Mouse (Mus musculus): ENCODE results near the gene Cd59b. TPM values are rescaled to one million over a fixed set of nuclear protein-coding genes. Genes with fewer than 3 reads are reported as not detected.

Cd59b gene
- polyA plus RNA-seq, 1 experiment from 2014 or later: 5.3 TPM

DNA sequence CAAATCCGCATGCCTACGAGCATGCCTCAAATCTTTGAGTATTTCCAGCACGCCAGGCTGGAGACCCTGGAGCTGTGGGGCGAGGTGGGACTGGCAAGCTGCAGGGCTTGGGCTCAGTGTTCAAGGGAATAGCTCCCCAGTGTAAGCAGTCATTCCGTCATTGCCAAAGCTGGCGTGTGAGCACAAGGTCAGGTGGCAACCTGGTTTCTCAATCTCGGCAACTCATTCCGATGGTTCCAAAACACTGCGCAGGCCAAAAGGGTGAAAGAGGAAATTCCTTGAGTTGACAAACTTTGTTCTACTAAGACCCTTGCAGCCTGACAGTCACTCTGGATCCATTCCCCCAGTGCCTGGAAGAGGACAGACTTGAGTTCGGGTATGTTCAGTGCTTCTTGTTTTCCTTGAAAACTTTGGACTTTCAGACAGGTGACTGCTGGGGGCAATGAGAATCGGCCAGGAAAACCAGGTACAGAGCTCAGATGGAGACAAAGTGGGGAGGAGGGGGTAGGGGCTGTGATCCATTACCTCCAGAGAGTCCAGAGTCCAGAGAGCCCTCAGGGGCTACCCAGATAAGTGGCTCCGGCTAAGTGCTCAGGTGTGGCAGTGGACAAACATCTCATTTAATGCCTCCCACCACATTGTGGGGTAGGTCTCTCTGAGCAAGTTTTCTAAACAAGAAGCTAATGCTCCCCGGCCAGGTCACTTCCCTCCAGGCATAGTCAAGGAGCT, 59.3 kb downstream of the Cd59b start:
- no peaks in the 10 kb centered on the region for H3K9me3 ChIP-seq (ENCODE audit: control insufficient read depth, low read length)
- no peaks in the 10 kb centered on the region for H3K36me3 ChIP-seq (ENCODE audit: control insufficient read depth, insufficient read depth, low read length)
- no peak overlapping the region for H3K4me2 ChIP-seq (ENCODE audit: low read depth, low read length)
- WGBS: 79% methylated on average over 13 of the region's 13 CpGs
- H3K27me3 ChIP-seq (replicated peaks; ENCODE audit: control insufficient read depth, insufficient read depth, low read length): no peaks in the 10 kb centered on the region
- no peaks in the 10 kb centered on the region for H3K4me1 ChIP-seq (ENCODE audit: control insufficient read depth, insufficient read depth, low read length)
- H3K27ac ChIP-seq (replicated peaks; ENCODE audit: low read depth, low read length): no peak overlapping the region
- ATAC-seq (ENCODE audit: low read depth): no peak
- DNase-seq (ENCODE audit: low spot score): no peak
- H3K4me3 ChIP-seq (ENCODE audit: low read depth, low read length): no peak overlapping the region
- no peak overlapping the region for H3K9ac ChIP-seq (ENCODE audit: low read depth, low read length)

DNA sequence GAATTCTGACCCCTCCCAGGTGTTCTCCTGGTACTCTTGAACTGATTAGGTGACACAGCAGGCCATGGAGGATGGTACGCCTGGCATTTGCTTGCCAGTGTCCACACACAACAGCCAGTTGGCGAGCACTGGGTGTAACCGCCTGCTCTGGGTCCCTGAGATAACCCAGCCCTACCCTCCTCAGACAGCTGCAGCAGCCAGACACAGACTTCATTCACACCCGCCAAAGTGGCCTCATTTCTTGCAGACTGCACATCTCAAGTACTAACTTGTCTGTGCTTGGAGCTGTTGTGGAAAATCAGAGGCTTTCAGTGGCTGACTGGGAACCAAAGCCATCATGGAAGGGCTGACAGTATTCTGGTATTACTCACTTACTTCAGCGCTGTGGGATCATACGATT, 60.5 kb downstream of the Cd59b start:
- Histone ChIP-seq H3K9ac (ENCODE audit: low read depth, low read length) (no peak overlapping the region), H3K9me3 (ENCODE audit: control insufficient read depth, low read length) (no peaks in the 10 kb centered on the region), H3K4me1 (ENCODE audit: control insufficient read depth, insufficient read depth, low read length) (no peaks in the 10 kb centered on the region), H3K4me2 (ENCODE audit: low read depth, low read length) (no peak overlapping the region), H3K4me3 (ENCODE audit: low read depth, low read length) (no peak overlapping the region), H3K27ac (replicated peaks; ENCODE audit: low read depth, low read length) (no peak overlapping the region), H3K27me3 (replicated peaks; ENCODE audit: control insufficient read depth, insufficient read depth, low read length) (no peaks in the 10 kb centered on the region), H3K36me3 (ENCODE audit: control insufficient read depth, insufficient read depth, low read length) (no peaks in the 10 kb centered on the region)
- DNase-seq (ENCODE audit: low spot score) (peak; percentile 70), ATAC-seq (ENCODE audit: low read depth) (peak; percentile 56)
- 73% methylated on average over 6 of the region's 6 CpGs for WGBS

DNA sequence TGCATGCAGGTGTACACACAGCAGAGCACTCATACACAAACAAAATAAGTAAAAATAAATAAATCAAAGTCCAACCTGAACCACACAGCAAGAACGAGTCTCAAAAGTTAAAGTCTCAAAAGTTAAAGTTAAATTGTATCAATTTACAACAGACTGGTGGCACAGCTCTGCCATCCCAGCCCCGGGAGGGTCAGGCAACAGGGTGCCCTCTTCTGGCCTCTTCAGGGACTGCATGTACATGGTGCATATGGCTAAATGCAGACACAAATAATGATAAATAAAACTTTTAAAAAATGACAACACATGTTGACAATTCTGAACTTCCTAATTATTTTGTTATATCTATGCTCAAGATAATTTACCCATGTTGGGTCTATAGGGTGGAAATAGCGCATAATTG, 61.3 kb downstream of the Cd59b start:
- no peaks in the 10 kb centered on the region for H3K27me3 ChIP-seq (replicated peaks; ENCODE audit: control insufficient read depth, insufficient read depth, low read length)
- 50% methylated on average over 3 of the region's 3 CpGs for WGBS
- H3K9ac ChIP-seq (ENCODE audit: low read depth, low read length): no peak overlapping the region
- ATAC-seq (ENCODE audit: low read depth): no peak
- DNase-seq (ENCODE audit: low spot score): no peak
- H3K4me3 ChIP-seq (ENCODE audit: low read depth, low read length): no peak overlapping the region
- H3K9me3 ChIP-seq (ENCODE audit: control insufficient read depth, low read length): no peaks in the 10 kb centered on the region
- no peak overlapping the region for H3K27ac ChIP-seq (replicated peaks; ENCODE audit: low read depth, low read length)
- H3K36me3 ChIP-seq (ENCODE audit: control insufficient read depth, insufficient read depth, low read length): no peaks in the 10 kb centered on the region
- H3K4me1 ChIP-seq (ENCODE audit: control insufficient read depth, insufficient read depth, low read length): no peaks in the 10 kb centered on the region
- no peak overlapping the region for H3K4me2 ChIP-seq (ENCODE audit: low read depth, low read length)

DNA sequence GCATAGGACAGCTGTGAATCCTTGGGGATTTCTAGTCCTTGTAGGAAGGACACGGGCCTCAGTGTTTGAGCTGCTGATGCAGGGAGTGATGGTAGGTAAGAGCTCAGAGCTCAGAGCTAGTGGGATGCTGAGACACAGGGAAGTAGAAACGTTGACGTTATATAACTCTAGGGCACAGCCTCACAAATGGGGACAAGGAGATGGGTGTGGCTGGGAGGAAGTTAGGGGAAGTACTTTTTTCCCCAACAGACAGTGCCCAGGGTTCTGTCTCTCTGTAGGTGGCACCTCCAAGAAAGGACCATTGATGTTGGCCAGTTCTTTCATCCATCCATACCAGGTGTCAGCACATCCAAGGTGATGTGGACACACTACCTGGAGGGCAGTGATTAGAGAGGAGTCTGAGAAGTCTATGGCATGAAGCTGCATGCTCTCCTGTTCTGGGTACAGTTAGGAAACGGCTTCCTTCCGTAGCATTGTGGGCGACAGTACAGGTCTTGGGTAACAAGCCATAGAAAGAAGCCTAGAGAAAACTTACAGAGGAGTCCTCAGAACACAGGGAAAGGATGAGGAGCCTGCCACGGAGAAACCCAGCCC, 62.7 kb downstream of the Cd59b start:
- Histone ChIP-seq H3K4me2 (ENCODE audit: low read depth, low read length) (no peak overlapping the region), H3K4me3 (ENCODE audit: low read depth, low read length) (no peak overlapping the region), H3K36me3 (ENCODE audit: control insufficient read depth, insufficient read depth, low read length) (no peaks in the 10 kb centered on the region), H3K4me1 (ENCODE audit: control insufficient read depth, insufficient read depth, low read length) (no peaks in the 10 kb centered on the region), H3K27ac (replicated peaks; ENCODE audit: low read depth, low read length) (no peak overlapping the region), H3K9ac (ENCODE audit: low read depth, low read length) (no peak overlapping the region), H3K9me3 (ENCODE audit: control insufficient read depth, low read length) (no peaks in the 10 kb centered on the region), H3K27me3 (replicated peaks; ENCODE audit: control insufficient read depth, insufficient read depth, low read length) (no peaks in the 10 kb centered on the region)
- DNase-seq (ENCODE audit: low spot score) (no peak), ATAC-seq (ENCODE audit: low read depth) (no peak)
- WGBS: 71% methylated on average over 7 of the region's 7 CpGs

DNA sequence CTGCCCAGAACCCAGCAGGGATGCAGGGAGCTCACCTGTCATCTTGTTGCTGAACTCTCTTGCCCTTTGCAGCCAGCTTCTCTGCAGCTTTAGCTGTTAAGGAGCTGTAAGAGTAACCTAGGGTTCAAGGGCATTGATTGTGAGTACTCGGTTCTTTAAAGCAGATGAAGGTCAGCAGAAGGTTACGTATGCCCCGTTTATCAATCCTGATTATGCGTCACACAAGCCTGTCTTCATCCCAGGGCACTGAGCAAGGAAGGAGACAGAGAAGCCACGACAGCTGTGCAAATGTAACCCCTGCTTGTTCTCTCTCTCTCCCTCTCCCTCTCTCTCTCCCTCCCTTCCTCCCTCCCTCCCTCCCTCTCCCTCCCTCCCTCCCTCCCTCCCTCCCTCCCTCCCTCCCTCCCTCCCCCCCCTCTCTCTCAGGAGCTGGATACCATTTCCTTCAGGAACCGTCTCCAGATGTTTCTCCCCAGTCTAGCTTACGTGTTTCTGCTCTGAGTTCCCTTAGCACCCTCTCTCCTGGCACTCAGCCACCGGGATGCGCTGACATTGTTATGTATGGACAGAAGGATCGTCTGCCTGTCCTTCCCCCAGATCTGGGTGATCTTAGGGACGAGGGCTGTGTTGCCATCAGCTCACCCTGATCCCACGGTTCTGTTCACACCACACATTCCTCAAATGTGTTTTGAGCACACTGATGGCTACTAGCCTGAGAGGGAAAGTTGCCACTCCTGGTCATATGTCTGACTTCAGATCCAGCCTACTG, 63.6 kb downstream of the Cd59b start:
- no peaks in the 10 kb centered on the region for H3K9me3 ChIP-seq (ENCODE audit: control insufficient read depth, low read length)
- DNase-seq (ENCODE audit: low spot score) (no peak), ATAC-seq (ENCODE audit: low read depth) (no peak)
- H3K4me3 ChIP-seq (ENCODE audit: low read depth, low read length): no peak overlapping the region
- H3K27me3 ChIP-seq (replicated peaks; ENCODE audit: control insufficient read depth, insufficient read depth, low read length): no peaks in the 10 kb centered on the region
- H3K36me3 ChIP-seq (ENCODE audit: control insufficient read depth, insufficient read depth, low read length): no peaks in the 10 kb centered on the region
- no peaks in the 10 kb centered on the region for H3K4me1 ChIP-seq (ENCODE audit: control insufficient read depth, insufficient read depth, low read length)
- H3K4me2 ChIP-seq (ENCODE audit: low read depth, low read length): no peak overlapping the region
- H3K27ac ChIP-seq (replicated peaks; ENCODE audit: low read depth, low read length): no peak overlapping the region
- no peak overlapping the region for H3K9ac ChIP-seq (ENCODE audit: low read depth, low read length)
- 24% methylated on average over 11 of the region's 12 CpGs for WGBS

DNA sequence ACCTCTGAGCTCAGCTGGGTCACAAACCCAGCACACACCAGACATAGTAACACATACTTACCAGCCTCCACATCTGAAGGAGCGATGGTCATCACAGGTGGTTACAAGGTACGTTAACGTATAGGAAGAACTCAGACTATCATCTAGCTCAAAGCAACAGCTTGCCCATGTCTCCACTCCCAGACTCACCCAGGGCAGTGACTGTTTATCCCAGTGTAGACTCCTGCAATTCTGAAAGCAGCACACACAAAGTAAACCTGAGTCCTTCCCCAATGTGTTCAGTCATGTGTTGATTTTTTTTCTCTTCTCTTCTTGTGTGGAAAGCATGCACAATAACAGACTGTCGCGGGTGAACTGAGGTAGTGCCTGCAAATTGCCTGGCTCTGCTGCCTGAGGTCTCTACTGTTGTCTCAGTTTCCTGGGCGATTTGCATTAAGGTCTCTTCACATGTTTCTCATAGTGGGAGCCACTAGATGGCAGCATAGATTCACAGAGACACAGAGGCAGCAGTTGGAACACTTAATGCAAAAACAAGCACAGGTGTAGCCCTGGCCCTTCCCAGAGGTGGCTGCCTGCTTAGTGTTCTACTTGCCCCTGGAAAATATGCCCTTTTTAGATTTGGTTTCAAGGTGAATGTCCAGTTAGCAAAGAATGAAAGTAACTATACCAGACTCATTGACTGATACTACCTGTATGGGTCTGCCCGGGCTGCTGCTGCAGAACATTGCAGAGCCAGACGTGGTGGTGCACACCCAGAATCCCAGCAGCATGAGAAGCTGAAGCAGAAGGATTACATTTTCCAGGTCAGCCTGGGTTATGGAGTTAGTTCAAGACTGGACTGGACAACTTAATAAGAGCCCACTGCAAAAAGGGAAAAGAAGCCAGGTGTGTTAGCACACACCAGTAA, 64.8 kb downstream of the Cd59b start:
- ATAC-seq (ENCODE audit: low read depth): peak; percentile 68
- H3K27ac ChIP-seq (replicated peaks; ENCODE audit: low read depth, low read length): no peak overlapping the region
- no peak overlapping the region for H3K9ac ChIP-seq (ENCODE audit: low read depth, low read length)
- 47% methylated on average over 8 of the region's 8 CpGs for WGBS
- H3K4me3 ChIP-seq (ENCODE audit: low read depth, low read length): no peak overlapping the region
- H3K4me2 ChIP-seq (ENCODE audit: low read depth, low read length): no peak overlapping the region
- no peaks in the 10 kb centered on the region for H3K36me3 ChIP-seq (ENCODE audit: control insufficient read depth, insufficient read depth, low read length)
- no peaks in the 10 kb centered on the region for H3K9me3 ChIP-seq (ENCODE audit: control insufficient read depth, low read length)
- peak; percentile 86 for DNase-seq (ENCODE audit: low spot score)
- H3K4me1 ChIP-seq (ENCODE audit: control insufficient read depth, insufficient read depth, low read length): no peaks in the 10 kb centered on the region
- H3K27me3 ChIP-seq (replicated peaks; ENCODE audit: control insufficient read depth, insufficient read depth, low read length): no peaks in the 10 kb centered on the region

DNA sequence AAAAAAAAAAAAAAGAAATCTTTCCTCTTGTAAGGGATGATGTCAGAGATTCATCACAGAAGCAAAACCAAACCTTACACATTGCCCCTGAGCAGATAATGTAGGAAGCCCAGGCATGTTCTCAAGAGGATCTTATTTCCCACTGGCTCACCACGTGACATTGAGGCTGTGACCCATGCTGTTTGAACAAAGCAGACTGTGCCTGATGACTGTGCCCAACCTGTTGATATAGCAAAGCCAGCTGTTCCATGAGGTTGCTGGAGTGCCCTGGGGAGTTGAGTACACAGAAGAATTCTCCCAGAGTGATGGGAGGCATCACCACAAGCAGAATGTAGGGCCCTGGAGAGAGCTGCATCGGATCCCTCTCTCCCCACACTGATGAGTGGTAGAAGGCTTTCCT, 66.3 kb downstream of the Cd59b start:
- H3K9me3 ChIP-seq (ENCODE audit: control insufficient read depth, low read length): no peaks in the 10 kb centered on the region
- H3K4me1 ChIP-seq (ENCODE audit: control insufficient read depth, insufficient read depth, low read length): no peaks in the 10 kb centered on the region
- 46% methylated on average over 2 of the region's 2 CpGs for WGBS
- no peaks in the 10 kb centered on the region for H3K27me3 ChIP-seq (replicated peaks; ENCODE audit: control insufficient read depth, insufficient read depth, low read length)
- no peak overlapping the region for H3K4me2 ChIP-seq (ENCODE audit: low read depth, low read length)
- H3K27ac ChIP-seq (replicated peaks; ENCODE audit: low read depth, low read length): no peak overlapping the region
- H3K4me3 ChIP-seq (ENCODE audit: low read depth, low read length): no peak overlapping the region
- DNase-seq (ENCODE audit: low spot score) (peak; percentile 53), ATAC-seq (ENCODE audit: low read depth) (peak; percentile 51)
- no peaks in the 10 kb centered on the region for H3K36me3 ChIP-seq (ENCODE audit: control insufficient read depth, insufficient read depth, low read length)
- H3K9ac ChIP-seq (ENCODE audit: low read depth, low read length): no peak overlapping the region

Measured in embryonic facial prominence, embryonic 14.5 days (tissue).